ENCODE assay signal across 16 mouse cellular contexts in the genomic region with DNA sequence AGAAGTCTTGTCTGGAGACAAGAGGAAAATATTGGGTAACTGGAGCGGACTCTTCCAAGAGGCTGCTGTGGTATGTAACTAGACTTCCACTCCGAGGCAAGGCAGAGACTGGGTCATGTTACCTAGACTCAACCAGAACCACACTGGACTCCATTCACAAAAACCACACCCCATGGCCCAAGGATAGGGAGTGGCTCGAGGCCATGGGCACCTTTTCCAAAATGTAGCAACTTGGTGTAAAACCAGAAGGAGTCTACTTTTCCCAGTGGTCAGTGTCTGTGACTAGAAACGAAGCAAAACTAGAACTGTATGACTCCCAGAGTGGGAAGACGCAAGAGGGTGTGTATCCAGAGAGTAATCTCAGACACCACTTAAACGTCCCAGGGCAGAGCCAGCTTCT.
"Had no signal": no experiment of that assay in that cellular context is flagged by ENCODE, and none has a peak within 500 bp of the region (broad histone marks: within the 10 kb centered on the region; RNA-seq: fewer than 3 reads in every experiment).

No protein-coding gene starts in this region.

- H3K36me3 ChIP-seq: limb, embryonic 15.5 days; neural tube, embryonic 13.5 days had no signal

- ATAC-seq: intestine, embryonic 16.5 days; liver, postnatal 0 days had no signal

- H3K9ac ChIP-seq: limb, embryonic 15.5 days; liver, embryonic 14.5 days; liver, postnatal 0 days; neural tube, embryonic 13.5 days had no signal

- H3K27me3 ChIP-seq: limb, embryonic 15.5 days; neural tube, embryonic 13.5 days had no signal

- H3K27ac ChIP-seq: limb, embryonic 15.5 days; liver, embryonic 14.5 days; neural tube, embryonic 13.5 days; stomach, postnatal 0 days had no signal

- H3K4me1 ChIP-seq: neural tube, embryonic 13.5 days had no signal

- DNase-seq: kidney, adult 18-20 months; kidney, adult 9 months; kidney, postnatal 14 days; kidney, postnatal 4 days; liver, postnatal 0 days; midbrain, embryonic 14.5 days; thymus, adult 2 months; thymus, postnatal 14 days; thymus, postnatal 4 days had no signal

- H3K4me2 ChIP-seq: limb, embryonic 15.5 days; liver, embryonic 11.5 days; midbrain, embryonic 11.5 days; neural tube, embryonic 13.5 days had no signal

- H3K9me3 ChIP-seq: limb, embryonic 15.5 days; neural tube, embryonic 13.5 days had no signal

- H3K4me3 ChIP-seq: limb, embryonic 15.5 days; neural tube, embryonic 13.5 days had no signal
